Mouse (Mus musculus) MEL (cell line): ENCODE measurements around the gene Adgre5. TPM values are rescaled to one million over a fixed set of nuclear protein-coding genes. Genes with fewer than 3 reads are reported as not detected.

Experiments used
- DNase-seq: peaks from one replicate; pipeline ENCODE4 v3.0.0; 2011; ENCODE audit warnings: low read depth, low spot score
- H3K27ac ChIP-seq: 2 replicates; pipeline ENCODE4 v1.5.1; 2012; ENCODE audit warnings: low read depth, mild to moderate bottlenecking, control low read depth, low read length, moderate library complexity; ENCODE audit not compliant: control insufficient read depth
- H3K27me3 ChIP-seq, 2 experiments: fragments of 150-350 bp in 1 of 2; sonication (generic) in 1 of 2; 2 replicates each; pipeline ENCODE4 v1.6.1; 2012; ENCODE audit warnings: low read length in 2 of 2, mild to moderate bottlenecking in 2 of 2, improper control_type of control experiment in 1 of 2, moderate library complexity in 1 of 2; ENCODE audit not compliant: insufficient read depth in 2 of 2, control insufficient read depth in 1 of 2
- H3K36me3 ChIP-seq, 2 experiments: 2 replicates each; pipeline ENCODE4 v1.6.1; 2012 to 2014; ENCODE audit warnings: low read length in 2 of 2, improper control_type of control experiment in 1 of 2, inconsistent platforms in 1 of 2, mild to moderate bottlenecking in 1 of 2; ENCODE audit not compliant: insufficient read depth in 2 of 2, control insufficient read depth in 1 of 2
- H3K4me1 ChIP-seq, 2 experiments: fragments of 150-350 bp in 1 of 2; sonication (generic) in 1 of 2; 2 replicates each; pipeline ENCODE4 v1.6.1; 2012; ENCODE audit warnings: low read length in 2 of 2, improper control_type of control experiment in 1 of 2, mild to moderate bottlenecking in 1 of 2; ENCODE audit not compliant: insufficient read depth in 2 of 2, control insufficient read depth in 1 of 2
- H3K4me3 ChIP-seq, 2 experiments: fragments of 150-350 bp in 1 of 2; sonication (generic) in 1 of 2; 2 replicates each; pipeline ENCODE4 v1.5.1; 2012; ENCODE audit warnings: low read depth in 2 of 2, low read length in 2 of 2, mild to moderate bottlenecking in 2 of 2, moderate library complexity in 2 of 2, control low read depth in 1 of 2, improper control_type of control experiment in 1 of 2; ENCODE audit not compliant: control insufficient read depth in 1 of 2, insufficient read depth in 1 of 2
- H3K79me2 ChIP-seq: 2 replicates; pipeline ENCODE4 v1.6.1; 2012; ENCODE audit warnings: mild to moderate bottlenecking, low read length, moderate library complexity; ENCODE audit not compliant: control insufficient read depth, poor library complexity, insufficient read depth
- H3K9ac ChIP-seq: 2 replicates; pipeline ENCODE4 v1.6.1; 2012; ENCODE audit warnings: low read depth, mild to moderate bottlenecking, control low read depth, low read length, moderate library complexity; ENCODE audit not compliant: control insufficient read depth, poor library complexity, severe bottlenecking
- H3K9me3 ChIP-seq: fragments of 150-350 bp; sonication (generic); replicated peaks from 2 replicates; pipeline ENCODE4 v1.6.1; 2012; ENCODE audit warnings: mild to moderate bottlenecking, low read length, improper control_type of control experiment, moderate library complexity; ENCODE audit not compliant: insufficient read depth
- BHLHE40 ChIP-seq: IDR thresholded peaks from 2 replicates; pipeline ENCODE4 v1.6.1; 2012; ENCODE audit warnings: low read depth, mild to moderate bottlenecking, inconsistent platforms, low read length, improper control_type of control experiment, borderline replicate concordance
- CHD2 ChIP-seq: IDR thresholded peaks from 2 replicates; pipeline ENCODE4 v1.6.1; 2011; ENCODE audit warnings: low read length, improper control_type of control experiment
- CTCF ChIP-seq, 3 experiments: IDR thresholded peaks in 2 of 3; conservative IDR thresholded peaks in 1 of 3; 2 replicates each; pipeline ENCODE4 v1.5.1; 2011 to 2012; ENCODE audit warnings: low read length in 3 of 3, low read depth in 2 of 3, mild to moderate bottlenecking in 2 of 3, improper control_type of control experiment in 1 of 3, inconsistent platforms in 1 of 3, mixed read lengths in 1 of 3, moderate library complexity in 1 of 3; ENCODE audit not compliant: control insufficient read depth in 1 of 3, insufficient read depth in 1 of 3, poor library complexity in 1 of 3, severe bottlenecking in 1 of 3
- E2F4 ChIP-seq: IDR thresholded peaks from 2 replicates; pipeline ENCODE4 v1.6.1; 2011; ENCODE audit warnings: low read depth, low read length, improper control_type of control experiment, borderline replicate concordance
- ELF1 ChIP-seq: IDR thresholded peaks from 2 replicates; pipeline ENCODE4 v1.6.1; 2014; ENCODE audit warnings: low read depth, mild to moderate bottlenecking, inconsistent platforms, low read length, improper control_type of control experiment, moderate library complexity
- GATA1 ChIP-seq: IDR thresholded peaks from 2 replicates; pipeline ENCODE4 v1.6.1; 2011; ENCODE audit warnings: low read depth, low read length, improper control_type of control experiment
- JUND ChIP-seq: IDR thresholded peaks from 2 replicates; pipeline ENCODE4 v1.6.1; 2011; ENCODE audit warnings: low read depth, mild to moderate bottlenecking, improper control_type of control experiment, low read length
- KAT2A ChIP-seq: conservative IDR thresholded peaks from 2 replicates; pipeline ENCODE4 v1.6.1; 2012; ENCODE audit warnings: low read depth, low read length, improper control_type of control experiment, inconsistent platforms
- MAFK ChIP-seq: IDR thresholded peaks from 2 replicates; pipeline ENCODE4 v1.6.1; 2011; ENCODE audit warnings: low read depth, mild to moderate bottlenecking, low read length, improper control_type of control experiment, borderline replicate concordance
- MAZ ChIP-seq: IDR thresholded peaks from 2 replicates; pipeline ENCODE4 v1.6.1; 2012; ENCODE audit warnings: low read depth, mild to moderate bottlenecking, inconsistent platforms, low read length, improper control_type of control experiment
- MYB ChIP-seq: IDR thresholded peaks from 2 replicates; pipeline ENCODE4 v1.6.1; 2011; ENCODE audit warnings: mild to moderate bottlenecking, low read depth, low read length, improper control_type of control experiment
- MYC ChIP-seq: IDR thresholded peaks from 2 replicates; pipeline ENCODE4 v1.6.1; 2011; ENCODE audit warnings: low read depth, mild to moderate bottlenecking, low read length, improper control_type of control experiment, moderate library complexity
- POLR2A ChIP-seq, 2 experiments: IDR thresholded peaks; 2 replicates each; pipeline ENCODE4 v1.6.1; 2011 to 2012; ENCODE audit warnings: low read length in 2 of 2, mild to moderate bottlenecking in 2 of 2, control low read depth in 1 of 2, improper control_type of control experiment in 1 of 2, low read depth in 1 of 2, moderate library complexity in 1 of 2; ENCODE audit not compliant: control insufficient read depth in 1 of 2, insufficient read depth in 1 of 2, poor library complexity in 1 of 2
- POLR2AphosphoS5 ChIP-seq: IDR thresholded peaks from 2 replicates; pipeline ENCODE4 v1.6.1; 2012; ENCODE audit warnings: low read depth, borderline replicate concordance, mild to moderate bottlenecking, inconsistent platforms, low read length, moderate library complexity, mixed read lengths
- RAD21 ChIP-seq: IDR thresholded peaks from 2 replicates; pipeline ENCODE4 v1.6.1; 2011; ENCODE audit warnings: mild to moderate bottlenecking, low read depth, low read length, improper control_type of control experiment
- RCOR1 ChIP-seq: IDR thresholded peaks from 2 replicates; pipeline ENCODE4 v1.6.1; 2012; ENCODE audit warnings: low read depth, mild to moderate bottlenecking, inconsistent platforms, low read length, improper control_type of control experiment
- SMC3 ChIP-seq: IDR thresholded peaks from 2 replicates; pipeline ENCODE4 v1.6.1; 2011; ENCODE audit warnings: low read depth, low read length, improper control_type of control experiment
- TAL1 ChIP-seq: IDR thresholded peaks from 2 replicates; pipeline ENCODE4 v1.6.1; 2012; ENCODE audit warnings: mild to moderate bottlenecking, inconsistent platforms, low read length, moderate library complexity, mixed read lengths
- USF2 ChIP-seq, 2 experiments: IDR thresholded peaks; 2 replicates each; pipeline ENCODE4 v1.6.1; 2011 to 2012; ENCODE audit warnings: improper control_type of control experiment in 2 of 2, low read length in 2 of 2, borderline replicate concordance in 1 of 2, inconsistent platforms in 1 of 2, low read depth in 1 of 2, mild to moderate bottlenecking in 1 of 2; ENCODE audit not compliant: insufficient read depth in 1 of 2
- ZC3H11A ChIP-seq: IDR thresholded peaks from 2 replicates; pipeline ENCODE4 v1.6.1; 2012; ENCODE audit warnings: low read depth, mild to moderate bottlenecking, inconsistent platforms, low read length, improper control_type of control experiment
- ZMIZ1 ChIP-seq: IDR thresholded peaks from 2 replicates; pipeline ENCODE4 v1.6.1; 2012; ENCODE audit warnings: low read depth, mild to moderate bottlenecking, inconsistent platforms, low read length, improper control_type of control experiment, moderate library complexity
- polyA plus RNA-seq, 2 experiments: library from polyadenylated mRNA; stranded (reverse) in 1 of 2; unstranded in 1 of 2; fragments of >175 nt in 1 of 2; fragments of >200 nt in 1 of 2; gene quantifications; 2 replicates each; pipeline versions ENCODE4 v1.2.1 to v1.2.4; 2012; ENCODE audit warnings: low replicate concordance in 2 of 2, low read depth in 1 of 2; ENCODE audit not compliant: insufficient read length in 2 of 2, insufficient read depth in 1 of 2, missing spikeins in 1 of 2
- total RNA-seq: library from RNA; depleted of rRNA; stranded (reverse); fragments of 300-350 nt; gene quantifications from 2 replicates; pipeline ENCODE4 v1.2.3, GENCODE M21; 2012

The Adgre5 gene
- total and polyA plus RNA-seq, 3 experiments: 18.5 to 21.4 TPM; not detected in 1

DNA sequence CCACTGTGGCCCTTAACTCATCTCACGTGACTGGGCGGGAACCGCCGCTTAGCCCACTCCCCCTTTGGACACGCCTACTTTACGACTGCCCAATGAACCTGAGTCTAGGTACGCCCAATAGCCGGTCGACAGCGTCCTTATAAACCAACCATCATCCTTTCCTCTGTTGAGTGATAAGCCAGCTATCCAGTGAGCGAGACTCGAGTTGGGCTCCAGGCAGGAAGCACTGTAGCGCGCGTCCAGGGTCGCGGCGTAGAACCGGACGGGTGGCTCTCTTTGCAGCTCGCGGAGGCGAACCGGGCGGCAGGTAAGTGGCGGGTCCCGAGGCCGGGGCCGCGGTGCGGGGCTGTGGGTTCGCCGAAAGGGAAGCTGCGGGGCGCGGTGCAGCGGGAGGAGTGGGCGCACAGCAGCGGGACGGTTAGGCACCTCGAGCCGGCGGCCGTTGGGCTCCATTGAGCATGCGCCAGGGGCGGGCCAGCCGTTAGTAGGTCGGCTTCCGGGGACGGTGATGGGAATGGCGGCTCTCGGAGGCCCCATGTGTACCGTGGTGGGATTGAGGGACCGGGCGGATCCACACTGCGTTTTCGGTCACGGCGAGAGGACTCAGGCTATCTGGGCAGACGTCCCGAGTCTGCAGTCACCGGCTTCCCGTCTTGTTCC lies 26.0 kb downstream of the Adgre5 start, which contains the start of gene Ddx39 (continued):
- TF ChIP-seq GATA1: peak; percentile 23; the same call in 1 of the 2 replicates
- TF ChIP-seq CTCF (IDR thresholded peaks at IDR 0.05 in 2 of 3, conservative IDR thresholded peaks at IDR 0.05 in 1 of 3; ENCODE audit: control insufficient read depth in 1 of 3, insufficient read depth in 1 of 3, low read depth in 2 of 3, low read length in 3 of 3, poor library complexity in 1 of 3, severe bottlenecking in 1 of 3): no peak
- peak; percentile 76 for TF ChIP-seq ELF1
- no peak for TF ChIP-seq MAZ
- no peak for TF ChIP-seq SMC3
- no peak for TF ChIP-seq ZC3H11A
- peak; percentile 95 for TF ChIP-seq MYB
- no peak; the same call in 1 of the 2 replicates for TF ChIP-seq POLR2AphosphoS5
- TF ChIP-seq BHLHE40: peak; percentile 99; the same call in 1 of the 2 replicates
- peak; percentile 24 to 69; a peak in 3 of 4 replicates for TF ChIP-seq USF2 (IDR thresholded peaks at IDR 0.05; ENCODE audit: borderline replicate concordance in 1 of 2, insufficient read depth in 1 of 2, low read depth in 1 of 2, low read length in 2 of 2)
- no peak for TF ChIP-seq MAFK
- TF ChIP-seq, all 39 proteins: peak for 20

DNA sequence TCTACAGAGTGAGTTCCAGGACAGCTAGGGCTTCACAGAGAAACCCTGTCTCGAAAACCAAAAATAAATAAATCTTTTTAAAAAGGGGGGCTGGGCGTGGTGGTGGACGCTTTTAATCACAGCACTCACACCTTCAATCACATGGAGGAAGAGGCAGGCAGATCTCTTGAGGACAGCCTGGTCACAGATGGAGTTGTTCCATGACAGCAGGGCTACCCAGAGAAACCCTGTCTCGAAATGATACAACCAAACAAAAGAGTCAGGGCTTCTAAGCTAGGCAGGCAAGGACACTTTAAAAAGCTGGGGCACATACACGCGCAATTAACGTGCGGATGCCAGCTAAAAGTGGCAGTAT lies 26.5 kb downstream of the Adgre5 start:
- Histone ChIP-seq H3K36me3 (peaks cover 6 to 15% of the 10 kb centered on the region in 2 experiments), H3K27ac (peak overlapping the region; percentile 44; the same call in 1 of the 2 replicates), H3K27me3 (no peaks in the 10 kb centered on the region), H3K79me2 (peaks cover 45% of the 10 kb centered on the region), H3K9me3 (no peaks in the 10 kb centered on the region), H3K4me1 (peaks cover 7 to 12% of the 10 kb centered on the region in 2 experiments), H3K4me3 (peak overlapping the region; percentile 29 to 31; a peak in 2 of 4 replicates), H3K9ac (peak overlapping the region; percentile 49)
- no peak for DNase-seq
- no peak for TF ChIP-seq CHD2
- 0 out of 2 replicates have a peak, but pooled peaks have one; percentile 10 for TF ChIP-seq RCOR1
- TF ChIP-seq CTCF (IDR thresholded peaks at IDR 0.05 in 2 of 3, conservative IDR thresholded peaks at IDR 0.05 in 1 of 3; ENCODE audit: control insufficient read depth in 1 of 3, insufficient read depth in 1 of 3, low read depth in 2 of 3, low read length in 3 of 3, poor library complexity in 1 of 3, severe bottlenecking in 1 of 3): no peak
- peak; percentile 20; the same call in 1 of the 2 replicates for TF ChIP-seq ZMIZ1
- no peak for TF ChIP-seq KAT2A
- no peak for TF ChIP-seq TAL1
- TF ChIP-seq RAD21: no peak
- no peak for TF ChIP-seq GATA1
- TF ChIP-seq POLR2A (IDR thresholded peaks at IDR 0.05; ENCODE audit: control insufficient read depth in 1 of 2, insufficient read depth in 1 of 2, low read depth in 1 of 2, low read length in 2 of 2, poor library complexity in 1 of 2): 0 out of 4 replicates have a peak, but pooled peaks of 1 of the 2 experiments have one; percentile 4
- TF ChIP-seq E2F4: no peak
- TF ChIP-seq MYC: no peak; the same call in 1 of the 2 replicates
- no peak for TF ChIP-seq MYB
- no peak for TF ChIP-seq JUND
- no peak for TF ChIP-seq ELF1
